Mouse (Mus musculus): ENCODE data around the gene Tox4.
"Not testable (repeated sequence)": the region's sequence is repeated elsewhere in the genome, so short reads cannot be mapped to it uniquely, and the experiment has no call there.

Gene Tox4

DNA sequence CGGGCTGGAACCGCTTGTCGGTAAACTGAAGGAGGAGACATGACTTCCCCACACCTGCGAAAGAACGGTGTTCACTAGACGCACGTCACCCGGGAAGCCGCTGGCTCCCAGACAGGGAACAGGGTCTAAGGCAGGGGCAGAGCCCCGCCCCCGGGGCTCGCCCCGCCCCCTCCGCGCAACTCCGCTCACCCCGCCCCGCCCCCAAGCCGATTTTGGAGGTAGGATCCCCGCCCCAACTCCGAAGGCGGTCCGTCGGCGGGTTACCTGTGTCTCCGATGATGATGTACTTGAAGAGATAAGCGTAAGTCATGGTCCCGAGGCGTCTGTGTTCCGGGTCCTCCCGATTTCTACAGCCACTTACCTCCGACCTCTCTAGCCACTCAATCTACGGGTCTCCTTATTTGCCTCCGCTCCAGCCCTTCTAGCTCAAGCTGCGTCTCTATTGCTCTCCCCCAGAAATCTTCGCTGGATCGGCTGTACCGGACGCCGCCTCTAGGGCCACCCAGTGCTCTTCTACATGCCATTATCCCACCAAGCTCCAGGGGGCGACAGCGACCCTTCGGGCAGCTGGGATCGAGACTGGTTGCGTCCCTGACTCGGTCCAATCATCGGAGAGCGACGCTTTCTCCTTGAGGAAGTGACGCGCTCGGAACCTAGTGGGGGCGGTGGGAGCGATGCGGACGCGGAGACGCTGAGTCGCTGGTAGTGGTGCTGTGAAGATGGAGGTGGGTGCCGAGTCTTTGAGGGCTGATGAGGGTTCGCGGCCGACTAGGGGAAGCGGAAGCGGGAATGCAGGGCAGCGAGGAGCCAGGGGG lies at the start of gene Tox4, which contains the start of gene Rab2b:
Gene Tox4, plus strand, starts transcription at position 215 of the 815 bp plus-strand sequence.
Gene Rab2b, minus strand, starts transcription at position 614 of the 815 bp plus-strand sequence.
- peak; percentile 98 to 99 for DNase-seq (ENCODE audit: low spot score in 2 of 2)

DNA sequence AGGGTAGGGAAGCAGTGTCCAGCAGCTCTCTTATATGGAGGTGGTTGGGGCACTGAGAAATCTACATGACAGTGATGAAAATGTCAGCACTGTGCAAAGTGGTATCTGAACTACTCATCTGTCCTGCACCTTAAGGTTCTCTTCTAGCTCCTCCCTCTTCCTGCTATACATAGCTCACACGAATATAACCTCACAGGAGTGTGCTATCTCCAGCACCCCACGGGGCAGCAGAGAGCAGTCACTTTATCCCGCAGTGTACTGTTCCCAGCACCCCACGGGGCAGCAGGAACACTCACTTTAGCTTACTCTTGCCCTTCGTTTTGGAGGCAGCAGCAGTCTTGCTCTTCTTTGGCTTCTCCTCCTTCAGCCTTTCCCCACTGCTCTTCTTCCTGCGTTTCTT lies 46.7 kb upstream of the Tox4 start:
- no peak for DNase-seq (ENCODE audit: low spot score in 2 of 2)

DNA sequence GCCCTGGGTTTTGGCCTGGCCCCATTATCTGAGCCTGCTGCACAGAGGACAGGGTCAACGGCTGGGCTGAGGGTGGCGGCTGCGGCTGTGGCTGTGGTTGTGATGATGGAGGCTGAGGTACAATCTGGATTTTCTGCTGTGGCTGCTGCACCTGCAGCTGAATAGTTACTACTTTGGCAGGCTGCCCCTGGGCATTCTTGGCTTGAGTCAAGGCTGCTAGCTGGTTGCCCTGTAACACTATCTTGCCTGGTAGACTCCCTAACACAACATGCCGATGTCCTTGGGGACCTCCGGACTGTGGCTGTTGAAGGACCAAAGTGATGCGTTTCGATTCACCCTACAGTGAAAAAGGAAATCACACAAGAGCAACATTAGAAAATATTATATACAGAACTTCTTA lies 43.8 kb upstream of the Tox4 start:
- DNase-seq (ENCODE audit: low spot score in 2 of 2): no peak

DNA sequence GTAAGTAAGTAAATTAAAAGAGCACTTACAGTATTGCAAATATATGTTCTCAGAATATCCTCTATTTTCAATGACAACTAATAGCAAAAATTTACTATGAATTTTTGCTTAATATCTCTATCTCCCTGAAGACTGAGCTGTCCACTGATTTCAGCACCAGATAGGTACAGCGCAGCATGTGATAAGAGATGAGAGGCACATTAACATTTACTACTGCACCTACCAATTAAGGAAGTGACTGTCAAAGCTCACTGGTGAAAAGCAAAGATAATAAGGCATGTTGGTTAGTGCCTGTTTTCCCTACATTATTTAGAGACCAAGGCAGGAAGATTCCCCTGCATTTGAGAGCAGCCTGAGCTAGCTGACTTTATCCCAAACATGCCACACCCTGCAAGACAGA lies 42.7 kb upstream of the Tox4 start:
- DNase-seq (ENCODE audit: low spot score in 2 of 2): no peak

DNA sequence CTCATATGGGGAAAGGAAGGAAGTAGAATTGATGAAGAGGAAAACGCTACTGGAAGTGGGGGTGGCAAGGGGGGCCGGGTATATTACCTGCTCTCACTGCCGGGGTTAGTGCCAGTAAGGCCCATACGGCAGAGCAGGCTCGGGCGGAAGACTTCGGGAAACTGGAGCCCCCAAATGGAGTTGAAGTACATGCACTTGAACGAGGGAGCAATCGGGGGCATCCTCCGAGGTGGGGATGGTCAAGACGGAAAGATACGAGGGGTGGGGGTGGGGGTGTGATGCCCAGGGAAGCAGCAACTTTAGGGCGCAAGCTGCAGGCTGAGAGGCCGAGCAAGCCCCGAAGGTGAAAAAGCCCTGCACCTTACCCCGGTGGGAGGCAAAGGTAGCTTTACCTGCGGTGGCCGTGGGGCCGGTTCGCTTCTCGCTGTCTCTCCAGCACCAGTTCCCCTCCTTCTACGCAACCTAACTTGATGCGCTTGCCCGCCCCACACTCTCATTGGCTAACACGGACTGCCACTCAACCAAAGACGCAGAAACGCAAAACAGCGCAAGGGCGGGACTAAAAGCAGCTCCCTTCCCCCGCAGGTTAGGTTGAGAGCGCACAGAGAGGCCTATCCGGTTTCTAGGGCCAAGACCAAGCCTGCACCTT lies 34.8 kb upstream of the Tox4 start:
- DNase-seq (ENCODE audit: low spot score in 2 of 2): peak; percentile 94 to 100

DNA sequence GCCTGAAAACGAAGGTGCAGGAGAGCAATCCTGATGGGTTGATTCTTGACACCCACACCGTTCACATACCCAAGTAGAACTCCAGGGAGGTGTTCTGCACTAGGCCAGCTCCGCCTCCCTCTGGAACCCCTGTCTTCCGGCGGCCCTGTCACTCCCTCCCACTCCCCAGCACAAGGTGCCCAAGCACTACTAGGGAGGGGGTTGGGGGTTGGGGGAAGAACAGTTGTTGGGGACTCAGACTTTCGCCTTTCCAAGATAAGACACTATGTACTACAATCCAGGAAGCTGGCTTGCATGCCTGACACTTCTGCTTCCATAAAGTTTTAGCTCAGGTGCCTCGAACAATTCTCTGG lies 34.3 kb upstream of the Tox4 start:
- DNase-seq (ENCODE audit: low spot score in 2 of 2): no peak

DNA sequence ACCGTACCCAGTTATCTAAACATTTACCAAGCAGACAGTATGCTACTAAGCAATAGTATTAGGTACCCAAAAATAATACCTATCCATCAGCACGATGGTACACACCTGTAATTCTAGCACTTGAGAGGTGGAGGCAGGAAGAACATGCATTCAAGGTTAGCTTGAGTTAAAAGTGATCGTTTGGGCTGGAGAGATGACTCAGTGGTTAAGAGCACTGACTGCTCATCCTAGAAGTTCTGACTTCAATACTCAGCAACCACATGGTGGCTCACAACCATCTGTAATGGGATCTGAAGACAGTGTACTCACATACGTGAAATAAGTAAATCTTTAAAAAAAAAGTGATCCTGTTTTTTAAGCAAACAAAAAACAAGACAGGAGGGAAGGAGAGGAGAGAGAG lies 32.8 kb upstream of the Tox4 start:
- no peak for DNase-seq (ENCODE audit: low spot score in 2 of 2)

DNA sequence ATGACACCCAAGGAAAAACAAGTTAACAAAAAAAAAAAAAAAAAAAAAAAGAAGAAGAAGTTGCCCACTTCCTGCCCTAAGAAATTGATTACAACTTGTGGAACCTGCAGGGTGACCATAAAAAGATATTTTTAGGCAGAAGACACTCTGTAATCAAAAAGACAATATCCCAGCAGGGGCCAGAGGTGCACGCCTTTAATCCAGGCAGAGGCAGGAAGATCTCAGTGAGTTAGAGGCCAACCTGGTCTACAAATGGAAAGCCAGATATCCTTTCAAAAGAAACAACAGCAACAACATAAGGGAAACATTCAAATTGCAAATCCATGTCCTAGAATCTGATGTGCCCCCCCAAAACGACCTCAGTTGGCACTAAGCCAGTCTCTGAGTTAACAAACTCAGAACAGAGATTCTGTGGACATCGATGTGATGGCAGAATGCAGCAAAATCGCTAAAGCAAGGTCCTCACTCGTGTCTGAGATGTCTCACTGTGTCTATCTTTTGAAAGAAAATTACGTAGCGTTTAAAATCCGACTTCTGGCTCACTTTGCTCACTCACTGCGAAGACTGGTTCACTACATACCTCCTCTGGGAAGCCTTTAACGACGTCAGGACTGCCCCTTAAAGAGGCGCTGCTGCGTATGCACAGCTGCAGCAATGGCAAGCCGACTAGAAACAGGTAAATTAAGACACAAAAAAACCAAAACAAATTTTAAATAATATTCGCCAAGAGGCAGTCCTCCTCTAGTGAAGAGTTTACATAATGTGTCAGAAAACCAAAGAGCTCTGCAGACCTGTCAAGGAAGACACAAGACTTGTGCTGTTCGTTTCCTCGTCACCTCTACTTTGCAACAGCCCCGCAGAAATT lies 22.4 kb upstream of the Tox4 start:
- DNase-seq (ENCODE audit: low spot score in 2 of 2): peak in 1 of 2 experiments; percentile 34

DNA sequence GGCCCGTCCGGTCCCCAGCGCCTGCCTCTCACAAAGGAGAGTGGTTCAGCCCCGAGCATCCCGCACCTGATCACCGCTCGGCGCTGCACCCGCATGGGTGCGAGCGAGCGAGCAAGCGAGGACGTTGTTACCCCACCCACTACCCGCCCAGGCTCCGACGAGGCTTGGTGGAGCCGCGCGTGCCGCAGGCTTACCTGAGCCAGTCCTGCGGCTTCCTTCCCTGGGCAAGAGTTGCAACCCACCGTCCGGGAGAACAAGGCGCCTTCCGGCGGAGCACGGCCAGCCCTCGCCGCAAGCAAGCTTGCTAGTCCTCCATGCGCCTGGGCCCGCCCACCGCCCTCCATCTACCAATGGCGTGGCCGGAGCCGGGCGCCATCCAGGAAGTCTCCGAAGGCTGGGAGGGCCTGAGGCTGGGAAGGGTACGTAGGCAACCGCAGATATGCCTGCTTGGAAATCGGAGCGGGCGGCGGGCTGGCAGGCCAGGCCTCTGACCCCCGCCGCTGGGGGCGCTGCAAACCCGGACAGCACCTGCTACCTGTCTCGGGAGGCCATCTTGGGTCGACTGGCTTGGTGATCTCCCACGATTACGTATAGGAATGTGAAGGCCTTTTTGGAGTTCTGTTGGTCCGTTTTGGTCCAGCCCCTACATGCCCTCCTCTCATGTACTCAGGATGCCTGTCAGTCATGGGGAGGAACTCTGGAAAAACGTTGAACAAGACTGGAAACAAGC lies 21.3 kb upstream of the Tox4 start, which contains the start of gene Chd8:
Gene Chd8, minus strand, starts transcription at position 297 of the 730 bp plus-strand sequence.
- DNase-seq (ENCODE audit: low spot score in 2 of 2): peak; percentile 97 to 98

DNA sequence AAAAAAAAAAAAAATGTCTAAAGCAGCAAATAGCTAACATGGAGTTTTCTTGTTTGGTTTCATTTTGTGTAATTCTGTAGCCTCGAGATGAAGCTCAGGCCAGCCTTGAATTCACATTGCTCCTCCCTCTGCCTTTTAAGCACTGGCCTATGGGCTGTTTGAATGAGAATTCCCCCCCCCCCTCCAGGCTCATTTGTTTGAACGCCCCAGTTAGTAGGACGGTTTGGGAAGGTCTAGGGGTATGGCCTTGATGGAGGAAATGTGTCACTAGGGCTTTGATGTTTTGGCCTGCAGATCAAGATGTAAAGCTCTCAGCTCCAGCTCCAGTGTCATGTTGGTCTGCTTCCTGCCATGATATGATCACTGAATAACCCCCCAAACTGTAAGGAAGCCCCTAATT lies 6.2 kb upstream of the Tox4 start:
- no peak for DNase-seq (ENCODE audit: low spot score in 2 of 2)

DNA sequence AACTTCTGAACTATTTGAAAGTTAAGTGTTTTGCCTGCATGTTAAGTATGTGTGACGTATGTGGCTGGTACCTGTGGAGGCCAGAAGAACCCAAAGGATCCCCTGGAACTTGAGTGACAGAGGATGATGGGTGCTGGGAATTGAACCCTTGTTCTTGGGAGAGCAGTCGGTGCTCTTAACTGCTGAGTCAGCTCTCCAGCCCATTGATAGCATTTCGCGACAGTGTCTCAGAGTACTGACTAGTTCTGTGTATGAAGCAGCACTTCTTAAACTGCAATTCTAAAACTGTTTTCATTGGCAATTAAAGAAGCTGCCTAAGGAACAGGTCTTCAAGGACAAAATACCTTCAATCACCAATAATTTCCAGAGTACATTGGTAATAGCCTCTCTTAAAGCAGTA lies 1.7 kb upstream of the Tox4 start:
- no peak for DNase-seq (ENCODE audit: low spot score in 2 of 2)

DNA sequence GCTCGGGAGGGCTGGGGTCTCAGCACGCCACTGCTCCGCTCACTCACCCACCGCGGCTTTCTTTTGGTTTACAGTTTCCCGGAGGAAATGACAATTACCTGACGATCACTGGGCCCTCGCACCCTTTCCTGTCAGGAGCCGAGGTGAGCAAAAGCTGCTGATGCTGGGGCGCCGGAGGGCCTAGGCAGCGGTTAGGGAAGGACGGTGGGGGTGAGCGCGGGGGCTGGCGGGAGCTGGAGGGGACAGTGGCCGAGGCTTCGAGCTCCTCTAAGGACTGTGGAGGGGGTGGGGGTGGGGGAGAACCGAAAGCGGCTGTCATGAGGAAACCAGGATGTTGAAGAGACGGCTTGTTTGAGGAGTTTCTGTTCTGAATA lies 788 bp downstream of the Tox4 start:
- no peak for DNase-seq (ENCODE audit: low spot score in 2 of 2)

DNA sequence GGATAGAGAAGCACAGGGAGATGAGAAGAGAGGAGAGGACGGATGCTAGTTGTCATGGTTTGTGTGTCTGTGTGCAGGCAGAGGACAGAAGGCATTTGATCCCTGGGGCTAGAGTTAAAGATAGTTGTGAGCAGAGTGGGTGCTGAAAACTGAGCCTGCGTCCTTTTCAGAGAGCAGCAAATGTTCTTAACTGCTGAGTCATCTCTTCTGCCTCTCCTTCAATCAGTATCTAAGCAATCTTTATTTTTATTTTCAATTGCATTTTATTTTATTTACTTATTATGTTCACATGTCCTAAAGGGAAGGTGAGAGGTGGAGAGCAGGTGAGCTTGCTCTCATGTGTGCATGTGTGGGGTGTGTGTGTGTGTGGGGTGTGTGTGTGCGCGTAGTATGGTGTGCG lies 4.7 kb downstream of the Tox4 start:
- DNase-seq (ENCODE audit: low spot score in 2 of 2): no peak

DNA sequence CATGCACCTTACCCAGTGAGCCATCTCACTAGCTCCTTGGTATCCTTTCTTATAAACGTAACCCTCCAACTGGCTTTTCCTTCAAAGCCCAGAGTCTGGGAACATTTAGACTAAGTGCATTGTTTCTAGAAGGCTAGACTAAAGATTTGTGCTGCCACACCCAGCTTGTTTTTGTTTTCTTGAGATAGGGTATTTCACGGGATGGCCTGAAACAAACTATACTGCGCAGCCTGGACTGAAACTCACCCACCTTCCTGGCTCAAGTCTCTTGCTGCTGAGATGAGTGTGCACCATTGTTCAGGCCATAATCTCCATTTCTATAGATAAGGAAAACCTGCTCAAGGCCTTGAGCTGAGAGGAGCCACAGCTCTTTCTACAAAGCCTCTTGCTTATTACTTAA lies 5.2 kb downstream of the Tox4 start:
- no peak for DNase-seq (ENCODE audit: low spot score in 2 of 2)

DNA sequence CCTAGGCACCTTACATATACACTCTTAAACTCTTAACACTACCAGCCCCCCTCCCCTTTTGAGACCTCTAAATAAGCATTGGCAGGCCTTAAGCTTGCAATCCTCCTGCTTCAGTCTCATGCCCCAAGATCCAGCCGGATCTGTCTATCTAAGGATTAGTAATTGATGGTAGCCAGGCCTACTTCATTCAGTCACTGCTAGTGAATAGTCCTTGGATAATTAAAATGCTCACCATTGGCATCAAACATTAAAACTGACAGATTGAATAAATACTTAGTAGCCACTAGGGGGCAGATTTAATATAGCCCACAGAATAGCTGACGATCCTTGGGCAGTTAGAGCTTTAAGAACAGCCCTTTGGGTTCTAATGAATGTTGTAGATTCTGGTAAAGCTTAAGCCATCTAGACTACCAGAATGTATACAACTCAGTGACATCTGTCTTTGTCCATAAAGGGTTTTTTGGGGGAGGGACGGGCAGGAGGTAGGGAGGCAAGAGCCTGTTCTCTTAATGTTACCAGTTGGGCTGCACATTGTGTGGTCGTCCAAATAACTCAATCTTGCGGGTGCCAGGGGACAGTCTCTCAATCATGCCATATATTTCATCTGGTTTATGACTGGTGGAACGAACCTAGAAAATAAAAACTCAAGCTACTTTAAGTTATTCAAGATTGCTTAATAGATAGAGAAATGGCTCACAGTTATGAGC lies 16.8 kb downstream of the Tox4 start:
- no peak for DNase-seq (ENCODE audit: low spot score in 2 of 2)

DNA sequence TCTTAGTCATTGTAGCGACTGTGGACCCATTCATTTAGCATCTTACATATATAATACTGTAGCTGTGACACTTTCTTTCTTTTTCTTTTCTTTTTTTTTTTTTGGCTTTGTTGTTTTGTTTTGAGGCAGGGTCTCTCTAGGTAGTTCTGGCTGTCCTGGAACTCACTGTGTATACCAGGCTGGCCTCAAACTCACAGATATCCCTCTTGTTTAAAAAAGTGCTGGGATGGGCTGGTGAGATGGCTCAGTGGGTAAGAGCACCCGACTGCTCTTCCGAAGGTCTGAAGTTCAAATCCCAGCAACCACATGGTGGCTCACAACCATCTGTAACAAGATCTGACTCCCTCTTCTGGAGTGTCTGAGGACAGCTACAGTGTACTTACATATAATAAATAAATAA lies 24.6 kb downstream of the Tox4 start:
- DNase-seq (ENCODE audit: low spot score in 2 of 2): not testable (repeated sequence)

DNA sequence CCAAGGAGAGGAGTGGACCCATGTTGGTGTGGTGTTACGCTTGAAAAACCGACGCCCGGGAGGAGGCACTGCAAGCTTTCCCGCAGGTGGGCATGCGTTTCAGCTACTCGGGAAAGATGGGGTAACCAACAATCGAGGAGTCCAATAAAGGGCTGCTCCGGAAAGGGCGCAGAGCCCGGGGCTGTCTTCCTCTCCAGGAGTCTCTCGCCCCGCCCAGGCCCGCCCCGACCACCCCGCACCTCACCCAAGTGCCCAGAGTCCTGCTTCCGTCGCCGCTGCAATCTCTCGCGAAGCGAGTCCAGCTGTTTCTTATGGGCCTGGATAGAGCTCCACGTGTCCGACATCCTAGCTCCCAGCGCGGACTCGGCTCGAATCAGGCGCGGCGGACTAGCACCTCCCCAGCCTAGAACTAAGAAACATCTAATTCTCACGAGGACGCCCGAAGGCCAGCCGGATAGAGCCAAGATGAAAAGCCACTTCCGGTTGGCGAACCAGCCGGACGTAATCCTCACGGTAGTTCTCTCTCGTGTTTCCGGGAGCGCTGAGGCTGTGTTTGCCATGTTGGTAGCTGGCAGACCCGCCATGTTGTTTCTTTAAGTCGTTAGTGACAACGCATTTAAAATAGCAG lies 25.8 kb downstream of the Tox4 start, which contains the start of gene Mettl3:
Gene Mettl3, minus strand, starts transcription at position 485 of the 628 bp plus-strand sequence.
- DNase-seq (ENCODE audit: low spot score in 2 of 2): peak; percentile 82 to 94

DNA sequence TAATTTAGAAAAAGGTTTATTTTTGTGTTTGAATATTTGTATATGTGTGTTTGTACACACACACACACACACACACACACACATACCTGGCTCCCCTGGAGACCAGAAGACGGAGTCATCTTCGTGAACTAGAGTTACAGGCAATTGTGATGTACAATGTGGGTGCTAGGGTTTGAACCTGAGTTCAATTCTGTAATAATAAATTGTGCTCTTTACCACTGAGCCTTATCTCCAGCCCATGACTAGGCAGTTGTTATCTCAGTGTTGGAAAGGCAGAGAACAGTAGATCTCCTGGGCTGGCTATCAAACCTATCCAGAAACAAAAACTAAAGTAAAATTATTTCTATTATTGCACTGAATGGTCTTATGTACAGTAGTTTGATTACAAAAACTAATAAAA lies 27.2 kb downstream of the Tox4 start:
- DNase-seq (ENCODE audit: low spot score in 2 of 2): no peak

DNA sequence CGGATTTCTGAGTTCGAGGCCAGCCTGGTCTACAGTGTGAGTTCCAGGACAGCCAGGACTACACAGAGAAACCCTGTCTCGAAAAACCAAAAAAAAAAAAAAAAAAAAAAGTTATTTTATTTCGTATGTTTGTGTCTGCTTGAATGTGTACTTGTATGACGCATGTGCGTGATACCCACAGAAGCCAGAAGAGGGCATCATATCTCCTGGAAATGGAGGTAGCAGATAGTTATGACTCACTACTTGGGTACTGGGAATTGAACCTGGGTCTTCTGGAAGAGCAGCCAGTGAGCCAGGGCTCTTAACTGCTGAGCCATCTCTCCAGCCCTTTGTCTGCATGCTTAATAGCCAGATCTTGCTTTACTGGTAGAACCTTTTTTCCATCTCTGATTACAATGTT lies 31.4 kb downstream of the Tox4 start:
- not testable (repeated sequence) for DNase-seq (ENCODE audit: low spot score in 2 of 2)

DNA sequence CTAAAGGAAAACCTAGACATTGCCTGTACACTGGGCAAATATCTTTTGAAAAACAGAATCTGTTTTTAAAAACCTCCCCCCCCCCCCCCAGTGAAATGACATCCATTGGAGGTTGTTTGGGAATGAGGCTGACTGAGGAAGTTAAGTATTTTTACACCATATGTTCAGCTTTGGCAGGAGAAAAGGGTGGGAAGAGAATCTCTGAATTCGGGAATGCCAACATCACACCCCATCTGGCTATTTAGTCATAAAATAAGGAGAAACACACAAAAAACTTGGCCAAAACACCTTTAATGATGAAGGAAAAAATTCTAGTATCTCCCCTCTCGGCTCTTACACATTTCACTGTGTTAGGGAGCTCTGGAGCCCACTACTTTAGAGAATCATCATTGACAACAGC lies 32.0 kb downstream of the Tox4 start:
- DNase-seq (ENCODE audit: low spot score in 2 of 2): peak in 1 of 2 experiments; percentile 45
